Mouse (Mus musculus) mature B cell (primary cell): ENCODE results near the gene Epc2.

Experiments used
- in situ Hi-C: fragments of 300-500 bp; cut with MboI; formaldehyde crosslinking; loops from 2 replicates; pipeline ENCODE4 v1.14.3; 2019

Epc2 gene

DNA sequence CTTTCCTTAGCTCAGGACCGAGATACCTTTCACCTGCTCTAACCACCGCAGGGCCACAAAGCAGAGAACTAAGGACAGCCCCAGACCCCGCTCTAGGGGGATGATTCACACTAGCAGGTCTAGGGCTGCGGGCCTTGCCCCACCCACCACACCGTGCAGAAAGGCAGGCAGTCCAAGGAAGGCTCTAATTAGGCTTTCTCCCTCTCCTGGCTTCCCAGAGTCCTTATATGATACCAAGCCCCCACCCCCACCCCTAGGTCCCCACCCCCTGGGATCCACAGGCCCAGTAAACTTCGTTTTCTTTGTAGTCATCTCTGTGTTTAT is 119.5 kb downstream of the Epc2 start:
- in situ Hi-C loops, result no loop called here

DNA sequence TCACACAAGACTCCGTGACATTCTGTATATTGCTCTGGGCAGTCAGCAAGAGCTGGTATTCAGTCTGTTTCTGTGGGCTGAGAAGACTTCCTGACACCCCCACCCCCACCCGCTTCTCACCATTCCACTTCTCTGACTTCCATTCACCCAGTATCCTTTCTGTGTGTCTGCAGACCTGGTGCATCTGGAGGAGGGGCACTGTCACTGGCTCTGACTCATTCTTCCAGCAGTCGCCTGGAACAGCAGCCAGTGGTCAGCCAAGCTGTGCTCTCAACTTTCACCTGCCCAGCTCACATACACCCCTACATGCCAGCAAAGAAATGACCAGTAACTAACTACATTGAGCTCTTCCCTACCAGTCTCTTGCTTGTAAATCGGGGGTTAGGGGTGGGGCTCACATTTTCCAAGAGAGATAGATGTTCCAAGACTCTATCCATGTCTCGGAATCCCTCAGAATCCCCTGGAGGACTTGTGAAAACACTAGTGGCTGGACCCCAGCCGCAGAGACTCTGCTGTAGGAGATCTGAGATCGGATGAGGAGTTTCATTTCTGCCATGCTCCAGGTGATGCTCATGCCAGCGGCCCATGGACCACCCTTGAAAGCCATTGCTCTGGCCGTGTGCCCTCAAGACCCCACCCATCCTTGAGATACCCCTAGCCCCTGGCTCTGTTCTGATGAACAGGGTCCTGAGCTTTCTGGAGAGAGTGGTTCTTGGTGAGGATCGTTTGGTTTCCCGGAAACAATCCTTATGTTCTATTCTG is 120.1 kb downstream of the Epc2 start:
- in situ Hi-C loops, result no loop called here

DNA sequence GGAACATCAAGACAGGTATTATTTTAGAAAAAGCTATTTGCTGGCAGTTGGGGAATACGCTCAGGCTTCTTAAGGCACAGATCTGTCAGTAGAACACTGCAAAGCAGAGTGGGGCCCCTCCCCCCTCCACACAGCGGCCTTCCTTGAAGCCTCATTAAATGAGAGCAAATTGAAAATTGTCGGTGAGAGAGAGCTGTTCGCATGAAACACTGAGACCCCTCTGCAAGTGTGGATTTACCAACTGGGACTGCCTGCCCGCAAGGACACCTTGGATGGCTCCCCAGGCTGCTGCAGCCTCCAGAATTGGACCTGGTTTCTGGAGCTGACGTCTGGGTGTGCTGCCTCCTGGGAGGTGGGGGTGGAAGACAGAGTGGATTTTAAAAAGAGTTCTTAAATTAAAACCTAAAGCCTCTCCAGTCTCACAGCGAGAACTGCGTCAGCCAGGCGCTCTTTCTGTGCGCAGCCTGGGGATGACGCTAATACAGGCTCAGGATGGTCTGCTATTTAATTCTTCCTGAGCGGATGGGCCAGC is 120.9 kb downstream of the Epc2 start:
- in situ Hi-C loops, result no loop called here

DNA sequence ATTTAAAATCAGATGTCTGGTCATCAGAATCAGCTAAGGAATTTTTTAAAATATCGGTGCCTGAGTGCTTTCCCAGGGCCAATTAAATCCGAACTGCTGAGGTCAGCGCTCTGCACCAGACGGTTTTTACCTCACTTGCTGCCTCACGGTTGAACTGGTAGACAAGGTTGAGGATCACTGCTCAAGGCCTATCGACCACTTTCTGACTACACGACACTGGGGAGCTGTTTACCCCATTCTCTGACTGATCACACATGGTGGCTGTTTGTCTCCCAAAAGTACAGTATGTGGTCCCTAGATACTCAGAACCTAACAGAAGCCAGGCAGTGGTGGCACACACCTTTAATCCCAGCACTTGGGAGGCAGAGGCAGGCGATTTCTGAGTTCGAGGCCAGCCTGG is 121.4 kb downstream of the Epc2 start:
- in situ Hi-C loops, result no loop called here

DNA sequence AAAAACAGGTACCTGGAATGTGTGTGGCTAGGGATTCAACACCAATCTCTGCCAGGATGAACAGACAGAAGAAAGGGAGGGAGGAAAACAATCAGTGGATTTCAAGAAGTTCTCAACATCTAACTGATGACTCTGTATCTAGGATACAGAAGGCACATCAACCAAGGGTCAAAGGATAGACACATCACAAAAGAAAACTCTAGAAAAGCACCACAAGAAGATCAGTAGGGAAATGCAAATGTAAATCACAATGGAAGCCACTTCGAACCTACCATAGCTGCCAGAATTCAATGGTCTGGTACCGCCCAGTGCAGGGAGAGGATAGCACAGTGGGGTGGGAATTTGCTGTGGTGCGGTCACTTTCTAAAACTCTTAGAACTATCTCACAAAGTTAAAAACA is 122.0 kb downstream of the Epc2 start:
- in situ Hi-C loops, result no loop called here

DNA sequence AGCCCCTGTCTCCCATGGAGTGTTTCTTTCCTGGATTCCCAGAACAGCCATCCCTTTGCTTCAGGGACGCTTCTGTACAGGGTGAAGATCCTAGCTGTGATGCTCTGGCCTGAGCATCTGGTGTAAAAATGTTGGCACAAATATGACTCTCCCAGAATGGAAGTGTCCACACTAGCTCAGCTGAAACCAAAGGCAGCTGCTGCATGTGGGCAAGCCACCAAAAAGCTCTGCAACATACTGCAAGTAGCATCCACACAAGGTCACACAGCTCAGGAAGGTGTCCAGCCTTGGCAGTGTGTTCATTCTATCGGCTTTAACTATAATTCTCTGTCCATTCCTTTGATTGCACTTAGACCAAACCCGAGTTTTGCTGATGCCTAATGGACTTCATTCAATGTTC is 129.3 kb downstream of the Epc2 start:
- in situ Hi-C loops, result no loop called here

DNA sequence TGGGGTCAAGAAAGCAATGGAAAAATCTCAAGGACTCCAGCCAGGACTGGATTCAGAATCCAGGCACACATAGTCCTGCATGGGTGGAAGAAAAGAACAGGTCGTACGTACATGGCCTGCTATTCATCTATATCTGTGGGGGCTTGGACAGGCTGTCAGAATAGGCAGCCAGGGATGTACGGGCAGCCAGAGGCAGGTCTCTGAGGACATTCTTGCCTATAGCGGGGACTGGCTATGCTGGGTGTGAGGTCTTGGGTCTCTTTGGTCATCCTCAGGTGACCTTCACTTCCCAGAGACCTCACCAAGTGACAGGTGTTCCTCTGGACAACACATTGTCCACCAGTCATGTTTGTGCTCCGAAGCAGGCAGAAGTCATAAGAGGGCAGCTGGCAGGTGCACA is 131.3 kb downstream of the Epc2 start:
- in situ Hi-C loops, result no loop called here

DNA sequence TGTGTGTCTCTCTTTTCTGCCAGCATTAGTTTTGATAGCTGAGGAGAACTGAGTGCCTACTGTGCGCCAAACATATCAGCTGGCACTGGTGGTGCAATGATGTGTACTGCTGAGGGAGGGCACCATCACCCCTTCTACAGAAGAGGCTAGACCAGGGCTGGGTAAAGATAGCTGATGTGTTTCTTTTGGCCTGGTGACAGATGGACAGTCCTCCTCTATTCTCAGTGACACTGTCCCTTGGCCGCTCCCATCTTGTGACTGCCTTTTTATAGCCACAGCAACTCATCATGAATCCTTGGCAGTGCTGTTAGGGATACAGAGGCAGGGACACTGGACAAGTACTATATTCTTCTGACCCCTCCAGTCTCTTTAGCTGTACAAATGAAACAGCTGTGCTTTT is 132.0 kb downstream of the Epc2 start:
- in situ Hi-C loops, result no loop called here

DNA sequence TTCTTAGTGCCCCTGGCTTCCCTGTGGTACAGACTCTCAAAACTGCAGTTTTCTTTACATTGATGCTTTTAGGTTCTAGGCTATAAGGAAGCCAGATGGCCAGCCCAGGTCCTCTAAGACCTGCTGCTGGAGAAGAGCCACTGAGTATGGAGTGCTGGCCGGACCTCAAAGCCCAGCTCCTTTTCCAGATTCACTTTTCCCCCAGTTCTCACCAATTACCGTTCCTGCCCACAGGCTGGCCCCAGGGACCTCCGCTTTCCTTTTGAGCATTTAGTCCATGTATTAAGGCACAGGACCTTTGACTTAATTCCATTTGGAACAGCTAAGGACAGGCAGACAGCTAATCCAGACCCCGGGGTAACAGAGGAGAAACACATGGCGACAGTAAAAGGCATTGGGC is 139.2 kb downstream of the Epc2 start:
- in situ Hi-C loops, result no loop called here

DNA sequence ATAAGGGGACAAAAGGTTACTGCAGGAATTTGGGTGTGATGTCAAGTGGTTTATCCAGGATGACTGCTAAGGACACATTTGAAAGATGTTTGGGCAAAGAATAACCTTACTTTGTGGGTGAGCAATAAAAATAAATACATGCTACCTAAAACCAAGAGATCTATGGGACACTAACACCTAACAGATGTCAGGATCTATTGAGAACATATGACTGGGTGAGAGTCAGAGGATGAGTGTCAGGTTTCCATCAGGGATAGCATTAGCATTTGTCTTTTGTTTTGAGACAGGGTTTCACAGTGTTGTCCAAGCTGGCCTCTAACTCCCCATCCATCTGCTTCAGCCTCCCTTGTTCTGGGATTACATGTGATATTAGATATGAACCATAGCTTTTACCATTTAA is 141.6 kb downstream of the Epc2 start:
- in situ Hi-C loops, result no loop called here

DNA sequence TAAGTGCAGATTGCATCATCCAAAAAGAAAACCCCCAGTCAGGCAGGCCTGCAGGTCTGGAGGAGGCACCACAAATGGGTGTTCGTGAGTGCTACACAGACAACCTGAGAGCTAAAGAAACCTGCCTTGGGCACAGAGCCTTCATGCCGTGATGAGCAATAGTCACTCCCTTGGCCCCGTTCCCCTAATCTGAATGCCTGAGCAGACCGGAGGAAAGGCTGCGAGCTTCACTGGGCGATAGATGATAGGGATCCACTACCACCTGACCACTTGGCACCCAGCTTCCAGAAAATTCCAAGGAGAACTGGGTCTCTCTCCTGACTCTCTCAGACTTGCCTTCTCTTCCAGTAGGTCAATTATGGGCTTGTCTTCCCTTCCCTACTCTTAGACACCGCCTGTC is 143.6 kb downstream of the Epc2 start:
- in situ Hi-C loops, result no loop called here

DNA sequence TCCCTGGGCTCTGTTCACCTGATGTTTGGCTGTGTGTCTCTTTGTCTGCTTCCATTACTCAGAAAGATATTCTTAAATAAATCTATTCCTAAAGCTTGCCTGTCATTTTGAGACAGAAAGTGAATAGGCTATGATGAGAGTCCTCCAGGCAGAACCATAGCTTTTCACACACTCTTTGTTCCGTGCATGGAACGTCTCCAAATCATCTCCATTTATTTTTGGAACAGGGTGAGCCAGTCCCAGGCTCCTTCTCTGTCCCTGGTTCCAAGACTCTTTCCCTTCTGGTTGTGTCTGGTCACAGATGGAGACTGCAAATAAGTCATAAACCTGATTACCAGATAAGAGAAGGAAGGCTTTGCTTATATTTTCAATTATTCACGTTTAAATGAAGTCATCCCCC is 145.0 kb downstream of the Epc2 start:
- in situ Hi-C loops, result no loop called here

DNA sequence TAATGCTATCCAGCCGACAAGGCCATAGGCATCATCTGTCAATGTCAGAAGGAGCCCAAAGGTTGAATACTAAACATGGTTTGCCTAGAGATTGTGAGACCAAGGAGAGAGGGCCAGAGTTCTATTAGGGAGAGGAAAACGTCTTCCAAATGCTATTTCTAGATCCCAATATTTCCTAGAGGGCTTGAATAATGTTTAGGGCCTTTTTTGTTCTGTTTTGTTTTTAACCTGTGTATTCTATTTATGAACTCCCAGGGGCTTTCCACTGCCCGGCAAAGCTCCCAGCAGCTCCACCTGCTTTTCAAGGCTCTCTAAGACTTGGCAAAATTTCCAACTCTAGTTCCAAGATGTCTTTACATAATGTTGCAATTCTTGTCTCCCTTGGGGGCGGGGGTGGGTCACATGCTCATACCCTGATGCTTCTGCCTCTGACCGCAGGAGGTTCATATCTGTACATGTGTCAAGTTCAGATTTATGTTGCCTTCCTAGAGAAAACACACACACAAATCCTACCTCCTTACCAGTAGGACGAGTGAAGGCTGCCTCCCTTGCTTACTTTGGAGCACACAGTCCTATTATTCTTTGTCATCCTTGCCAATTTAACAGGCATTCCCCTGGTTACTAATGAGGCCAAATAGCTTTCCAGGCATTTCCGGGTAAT is 148.9 kb downstream of the Epc2 start:
- in situ Hi-C loops, result no loop called here
